Mouse (Mus musculus): ENCODE results near the gene Samd9l. TPM values are rescaled to one million over a fixed set of nuclear protein-coding genes. Genes with fewer than 3 reads are reported as not detected.
"Not testable (repeated sequence)": the region's sequence is repeated elsewhere in the genome, so short reads cannot be mapped to it uniquely, and the experiment has no call there.

Samd9l gene
- total and polyA plus RNA-seq, 2 experiments from 2014 or later, result 0.89 to 2.7 TPM

GRCm38 (mm10) chr6:3379146-3379545, 20.2 kb downstream of the Samd9l start:
- Histone ChIP-seq H3K4me1 (ENCODE audit: insufficient read depth, low read length) (no peaks in the 10 kb centered on the region), H3K9me3 (ENCODE audit: low read length) (no peaks in the 10 kb centered on the region), H3K9ac (replicated peaks; ENCODE audit: low read length, poor library complexity, severe bottlenecking) (no peak overlapping the region), H3K27ac (ENCODE audit: low read depth, low read length) (no peak overlapping the region), H3K36me3 (ENCODE audit: insufficient read depth, low read length) (no peaks in the 10 kb centered on the region), H3K4me2 (ENCODE audit: low read depth, low read length, poor library complexity, severe bottlenecking) (no peak overlapping the region), H3K27me3 (ENCODE audit: insufficient read depth, low read length) (no peaks in the 10 kb centered on the region), H3K4me3 (ENCODE audit: low read depth, low read length) (no peak overlapping the region)
- WGBS, result 89% methylated on average over 2 of the region's 2 CpGs
- ATAC-seq (ENCODE audit: low FRiP score), result no peak
- TF ChIP-seq CTCF (IDR thresholded peaks at IDR 0.05), result no peak
- DNase-seq (ENCODE audit: low spot score), result no peak

- Histone ChIP-seq H3K4me2 (ENCODE audit: low read depth, low read length, poor library complexity, severe bottlenecking) (no peak overlapping the region), H3K27me3 (ENCODE audit: insufficient read depth, low read length) (no peaks in the 10 kb centered on the region), H3K9ac (replicated peaks; ENCODE audit: low read length, poor library complexity, severe bottlenecking) (no peak overlapping the region), H3K27ac (ENCODE audit: low read depth, low read length) (no peak overlapping the region), H3K4me1 (ENCODE audit: insufficient read depth, low read length) (no peaks in the 10 kb centered on the region), H3K4me3 (ENCODE audit: low read depth, low read length) (no peak overlapping the region), H3K36me3 (ENCODE audit: insufficient read depth, low read length) (no peaks in the 10 kb centered on the region), H3K9me3 (ENCODE audit: low read length) (no peaks in the 10 kb centered on the region)
- DNase-seq (ENCODE audit: low spot score) (no peak), ATAC-seq (ENCODE audit: low FRiP score) (no peak)
- 84% methylated on average over 5 of the region's 5 CpGs for WGBS
- no peak for TF ChIP-seq CTCF (IDR thresholded peaks at IDR 0.05)
Observed at GRCm38 (mm10) chr6:3376687-3377086, 22.7 kb downstream of the Samd9l start.

GRCm38 (mm10) chr6:3369527-3369926, 29.8 kb downstream of the Samd9l start:
- no peaks in the 10 kb centered on the region for H3K27me3 ChIP-seq (ENCODE audit: insufficient read depth, low read length)
- no peak overlapping the region for H3K9ac ChIP-seq (replicated peaks; ENCODE audit: low read length, poor library complexity, severe bottlenecking)
- no peak for ATAC-seq (ENCODE audit: low FRiP score)
- no peaks in the 10 kb centered on the region for H3K36me3 ChIP-seq (ENCODE audit: insufficient read depth, low read length)
- H3K4me2 ChIP-seq (ENCODE audit: low read depth, low read length, poor library complexity, severe bottlenecking), result no peak overlapping the region
- no peak overlapping the region for H3K4me3 ChIP-seq (ENCODE audit: low read depth, low read length)
- no peak for TF ChIP-seq CTCF (IDR thresholded peaks at IDR 0.05)
- WGBS, result 76% methylated on average over 8 of the region's 8 CpGs
- no peaks in the 10 kb centered on the region for H3K4me1 ChIP-seq (ENCODE audit: insufficient read depth, low read length)
- H3K9me3 ChIP-seq (ENCODE audit: low read length), result no peaks in the 10 kb centered on the region
- no peak overlapping the region for H3K27ac ChIP-seq (ENCODE audit: low read depth, low read length)
- no peak for DNase-seq (ENCODE audit: low spot score)

GRCm38 (mm10) chr6:3365609-3366008, 33.8 kb downstream of the Samd9l start:
- not testable (repeated sequence) for H3K9me3 ChIP-seq (ENCODE audit: low read length); H3K4me2 ChIP-seq (ENCODE audit: low read depth, low read length, poor library complexity, severe bottlenecking); ATAC-seq (ENCODE audit: low FRiP score); H3K27me3 ChIP-seq (ENCODE audit: insufficient read depth, low read length); DNase-seq (ENCODE audit: low spot score); H3K27ac ChIP-seq (ENCODE audit: low read depth, low read length); H3K4me3 ChIP-seq (ENCODE audit: low read depth, low read length); H3K36me3 ChIP-seq (ENCODE audit: insufficient read depth, low read length); H3K9ac ChIP-seq (replicated peaks; ENCODE audit: low read length, poor library complexity, severe bottlenecking); H3K4me1 ChIP-seq (ENCODE audit: insufficient read depth, low read length)
- WGBS, result 80% methylated on average over 1 of the region's 1 CpGs

GRCm38 (mm10) chr6:3345924-3346597, 53.3 kb downstream of the Samd9l start:
- H3K36me3 ChIP-seq (ENCODE audit: insufficient read depth, low read length); H3K4me1 ChIP-seq (ENCODE audit: insufficient read depth, low read length); H3K9ac ChIP-seq (replicated peaks; ENCODE audit: low read length, poor library complexity, severe bottlenecking); H3K4me2 ChIP-seq (ENCODE audit: low read depth, low read length, poor library complexity, severe bottlenecking); H3K4me3 ChIP-seq (ENCODE audit: low read depth, low read length); H3K27ac ChIP-seq (ENCODE audit: low read depth, low read length); H3K27me3 ChIP-seq (ENCODE audit: insufficient read depth, low read length); H3K9me3 ChIP-seq (ENCODE audit: low read length): not testable (repeated sequence)
- DNase-seq (ENCODE audit: low spot score) (peak; percentile 70), ATAC-seq (ENCODE audit: low FRiP score) (0 out of 2 replicates have a peak, but pooled peaks have one; percentile 27)
- peak; percentile 68 for TF ChIP-seq CTCF (IDR thresholded peaks at IDR 0.05)
- WGBS, result 9% methylated on average over 1 of the region's 1 CpGs

GRCm38 (mm10) chr6:3345043-3345639, 54.2 kb downstream of the Samd9l start:
- H3K27ac ChIP-seq (ENCODE audit: low read depth, low read length); H3K9ac ChIP-seq (replicated peaks; ENCODE audit: low read length, poor library complexity, severe bottlenecking); H3K36me3 ChIP-seq (ENCODE audit: insufficient read depth, low read length); H3K4me3 ChIP-seq (ENCODE audit: low read depth, low read length); DNase-seq (ENCODE audit: low spot score); ATAC-seq (ENCODE audit: low FRiP score); H3K4me2 ChIP-seq (ENCODE audit: low read depth, low read length, poor library complexity, severe bottlenecking); H3K4me1 ChIP-seq (ENCODE audit: insufficient read depth, low read length); H3K9me3 ChIP-seq (ENCODE audit: low read length); H3K27me3 ChIP-seq (ENCODE audit: insufficient read depth, low read length): not testable (repeated sequence)
- 58% methylated on average over 2 of the region's 4 CpGs for WGBS

GRCm38 (mm10) chr6:3343603-3344247, 55.6 kb downstream of the Samd9l start:
- H3K4me1 ChIP-seq (ENCODE audit: insufficient read depth, low read length); H3K9me3 ChIP-seq (ENCODE audit: low read length); H3K9ac ChIP-seq (replicated peaks; ENCODE audit: low read length, poor library complexity, severe bottlenecking); DNase-seq (ENCODE audit: low spot score); H3K36me3 ChIP-seq (ENCODE audit: insufficient read depth, low read length); H3K4me3 ChIP-seq (ENCODE audit: low read depth, low read length); H3K4me2 ChIP-seq (ENCODE audit: low read depth, low read length, poor library complexity, severe bottlenecking); ATAC-seq (ENCODE audit: low FRiP score); H3K27ac ChIP-seq (ENCODE audit: low read depth, low read length); H3K27me3 ChIP-seq (ENCODE audit: insufficient read depth, low read length): not testable (repeated sequence)
- 82% methylated on average over 1 of the region's 1 CpGs for WGBS
